Mouse (Mus musculus): Measurements from ENCODE around the gene Prox1. TPM values are rescaled to one million over a fixed set of nuclear protein-coding genes. Genes with fewer than 3 reads are reported as not detected.

The Prox1 gene
- total RNA-seq, 2 experiments from 2014 or later: 25.6 to 31.7 TPM

GRCm38 (mm10) chr1:190173596-190173995 is 3.1 kb upstream of the Prox1 start:
- no peak for DNase-seq

GRCm38 (mm10) chr1:190172979-190173461 is 2.5 kb upstream of the Prox1 start:
- no peak for DNase-seq

- no peak for DNase-seq
These were observed 1.9 kb upstream of the Prox1 start for GRCm38 (mm10) chr1:190172311-190172978.

- no peak for DNase-seq
These were observed 1.2 kb upstream of the Prox1 start for GRCm38 (mm10) chr1:190171750-190172149.

GRCm38 (mm10) chr1:190171341-190171740 is 827 bp upstream of the Prox1 start:
- no peak for DNase-seq

GRCm38 (mm10) chr1:190170819-190171216 is 304 bp upstream of the Prox1 start:
- no peak for DNase-seq

DNA sequence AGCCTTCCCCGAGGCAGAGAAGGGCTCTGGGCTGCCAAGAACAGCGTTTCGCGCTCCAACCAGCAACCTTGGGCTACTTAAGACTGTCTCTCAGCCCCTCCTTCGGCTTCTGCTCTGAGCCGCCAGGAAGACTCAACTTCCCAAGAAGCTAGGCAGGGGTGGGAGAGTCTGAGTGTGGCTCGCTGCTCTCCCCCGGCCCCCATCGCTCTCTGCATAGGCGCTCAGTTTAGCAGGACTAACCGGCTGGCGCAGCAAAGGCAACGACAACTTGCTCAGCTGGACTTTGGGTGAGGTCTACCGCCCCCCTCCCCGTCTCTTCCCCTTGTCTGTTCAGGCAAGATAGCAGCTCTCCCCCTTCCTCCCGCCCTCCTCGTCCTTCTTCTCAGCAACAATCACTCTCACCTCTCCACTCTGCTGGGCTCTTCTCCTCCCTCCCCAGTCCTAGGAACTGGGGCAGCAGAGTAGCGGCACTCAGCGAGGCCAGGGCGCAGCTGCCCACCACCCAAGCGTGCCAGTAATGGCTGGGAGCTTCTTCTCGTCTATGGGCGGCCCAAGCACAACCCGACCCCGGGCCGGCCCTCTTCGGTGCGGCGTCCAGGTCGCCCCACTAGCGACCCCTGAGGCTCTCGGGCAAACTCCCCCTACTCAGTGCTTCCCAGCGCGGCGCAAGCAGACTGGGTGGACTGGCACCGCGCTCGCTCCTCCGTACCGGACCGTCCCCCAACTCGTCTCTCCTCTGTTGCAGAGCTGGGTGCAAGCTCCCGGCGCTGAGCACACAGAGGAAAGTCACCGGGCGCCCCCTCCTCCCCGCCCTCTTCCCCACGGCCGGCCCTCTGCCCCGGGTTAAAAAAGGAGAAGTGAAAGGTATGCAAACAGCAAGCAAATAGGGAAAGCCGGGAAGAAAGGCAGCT is 1.5 kb downstream of the Prox1 start:
- DNase-seq: peak; percentile 57

GRCm38 (mm10) chr1:190168115-190168514 is 2.4 kb downstream of the Prox1 start:
- DNase-seq: peak; percentile 50

GRCm38 (mm10) chr1:190167609-190168008 is 2.9 kb downstream of the Prox1 start:
- DNase-seq: no peak

DNA sequence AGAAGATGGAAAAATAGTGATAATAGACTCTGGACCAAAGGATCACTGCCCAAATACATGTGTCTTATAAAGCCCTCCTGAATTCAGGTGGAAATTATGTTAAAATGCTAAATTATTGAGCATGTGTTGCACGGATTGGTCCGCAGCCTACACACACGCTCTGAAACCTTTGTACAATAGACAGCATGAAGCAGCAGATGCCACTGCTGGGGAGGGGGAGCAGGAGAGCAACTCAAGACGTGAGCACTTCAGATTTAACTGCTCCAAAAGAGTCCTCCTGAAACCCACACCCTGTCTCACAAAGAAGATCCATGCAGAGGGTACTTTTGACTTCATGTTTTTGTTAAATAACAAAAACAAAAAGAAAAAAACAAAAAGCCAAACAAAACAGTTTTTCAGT is 5.0 kb downstream of the Prox1 start:
- no peak for DNase-seq

DNA sequence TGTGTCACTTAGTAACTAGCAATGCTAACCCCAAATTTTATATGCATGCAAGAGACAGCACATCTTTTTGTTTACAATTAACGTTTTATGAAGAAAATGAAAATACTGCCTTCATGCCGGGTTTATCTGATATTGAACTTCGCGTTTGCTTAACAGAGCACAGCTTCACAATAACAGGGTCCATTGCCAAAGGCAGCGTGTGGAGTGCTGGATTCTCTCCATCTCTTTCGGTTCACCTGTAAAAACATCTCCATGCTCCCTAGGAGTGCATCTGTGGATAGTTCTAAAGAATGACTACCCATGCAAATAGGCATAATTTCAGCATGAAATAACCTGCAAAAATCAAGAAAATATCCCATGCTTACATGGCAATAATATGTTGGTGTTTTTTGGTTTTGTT is 7.0 kb downstream of the Prox1 start:
- no peak for DNase-seq

DNA sequence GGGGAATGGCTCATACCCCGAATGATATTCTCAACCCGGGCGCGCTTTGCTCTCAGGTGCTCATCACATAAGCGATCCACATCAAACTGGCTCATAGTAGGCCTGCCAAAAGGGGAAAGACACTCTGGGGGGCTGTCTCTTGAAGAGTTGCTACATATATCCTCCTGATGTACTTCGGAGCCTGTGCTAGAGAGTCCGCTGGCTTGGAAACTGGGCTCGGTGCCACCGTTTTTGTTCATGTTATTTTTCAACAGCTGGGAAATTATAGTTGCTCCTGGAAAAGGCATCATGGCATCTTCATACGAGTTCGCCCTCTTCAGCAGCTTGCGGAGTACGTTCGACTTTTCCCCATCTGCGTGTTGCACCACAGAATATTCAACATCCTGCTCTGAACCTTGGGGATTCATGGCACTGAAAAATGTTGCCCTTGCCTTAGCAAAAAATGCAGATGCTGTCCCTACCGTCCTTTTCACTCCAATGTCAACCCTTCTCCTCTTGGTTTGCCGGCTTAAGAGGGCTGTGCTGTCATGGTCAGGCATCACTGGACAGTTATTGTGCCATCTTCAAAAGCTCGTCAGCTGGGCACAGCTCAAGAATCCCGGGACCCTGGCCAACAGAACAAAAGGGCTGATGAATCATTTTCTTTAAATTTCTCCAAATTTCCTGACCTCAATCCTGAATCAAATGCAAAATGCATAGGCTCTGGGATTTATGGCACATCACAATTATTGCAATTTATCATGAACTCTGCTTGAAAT is 8.6 kb downstream of the Prox1 start:
- DNase-seq: peak; percentile 65

- DNase-seq: no peak
These were observed 9.2 kb downstream of the Prox1 start for GRCm38 (mm10) chr1:190161288-190161687.

DNA sequence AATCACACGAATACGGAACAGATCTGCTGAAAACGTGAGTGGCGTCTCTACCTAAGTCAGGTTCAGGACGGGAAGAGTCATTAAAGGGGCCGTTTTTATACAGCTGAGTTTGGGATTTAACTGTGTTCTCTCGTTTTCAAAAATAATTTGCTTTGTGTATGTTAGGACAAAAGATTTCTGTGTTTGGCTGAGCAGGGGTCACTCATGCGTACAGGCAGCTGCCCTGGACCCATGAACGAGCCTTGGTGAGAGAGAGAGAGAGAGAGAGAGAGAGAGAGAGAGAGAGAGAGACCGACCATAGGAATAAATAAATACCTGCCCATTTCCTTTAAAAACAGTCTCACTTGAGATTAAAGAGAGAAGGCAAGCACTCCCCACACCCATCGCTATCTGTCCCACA is 11.1 kb downstream of the Prox1 start:
- DNase-seq: no peak

- no peak for DNase-seq
These were observed 14.8 kb downstream of the Prox1 start for GRCm38 (mm10) chr1:190155751-190156150.

GRCm38 (mm10) chr1:190155021-190155420 is 15.5 kb downstream of the Prox1 start:
- DNase-seq: no peak

- no peak for DNase-seq
These were observed 16.2 kb downstream of the Prox1 start for GRCm38 (mm10) chr1:190154292-190154691.

DNA sequence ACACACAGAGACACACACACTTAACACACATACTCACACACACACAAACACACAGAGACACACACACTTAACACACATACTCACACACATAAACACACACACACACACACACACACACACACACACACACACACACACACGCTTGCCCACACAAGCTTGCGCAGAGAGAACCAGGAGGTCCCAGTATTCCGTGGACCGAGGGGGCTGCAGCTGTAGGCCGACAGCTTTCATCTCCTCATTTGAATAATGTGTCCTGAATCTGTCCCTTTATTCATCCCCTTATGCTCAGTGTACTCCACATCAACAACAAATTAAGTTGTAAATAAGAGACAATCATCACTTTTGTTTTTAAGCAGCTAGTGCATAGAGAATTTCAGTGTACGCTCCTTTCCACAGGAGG is 17.9 kb downstream of the Prox1 start:
- DNase-seq: no peak

DNA sequence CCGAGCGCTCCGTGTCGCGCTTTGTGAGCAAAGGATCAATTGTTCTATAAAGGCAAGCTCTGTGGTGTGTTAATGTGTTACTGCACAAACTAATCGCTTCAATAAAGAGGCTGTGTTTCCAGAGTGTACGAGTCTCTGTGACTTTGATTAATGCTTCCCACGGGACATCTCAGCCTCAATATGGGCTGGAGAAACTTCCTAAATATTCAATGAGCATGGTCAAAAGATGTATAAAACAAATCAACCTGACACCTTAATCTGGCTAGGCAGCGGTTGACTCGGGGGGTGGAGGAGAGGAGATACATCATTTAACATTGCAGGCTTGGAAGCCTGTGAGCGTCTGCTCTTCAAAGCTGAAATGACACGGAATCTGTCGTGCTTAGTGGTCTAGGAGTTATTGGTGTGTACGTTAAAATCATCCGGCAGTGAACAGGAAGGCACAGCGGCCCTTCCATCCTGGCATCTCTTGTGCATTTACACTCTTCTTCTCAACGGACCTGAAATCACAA is 21.2 kb downstream of the Prox1 start:
- no peak for DNase-seq

DNA sequence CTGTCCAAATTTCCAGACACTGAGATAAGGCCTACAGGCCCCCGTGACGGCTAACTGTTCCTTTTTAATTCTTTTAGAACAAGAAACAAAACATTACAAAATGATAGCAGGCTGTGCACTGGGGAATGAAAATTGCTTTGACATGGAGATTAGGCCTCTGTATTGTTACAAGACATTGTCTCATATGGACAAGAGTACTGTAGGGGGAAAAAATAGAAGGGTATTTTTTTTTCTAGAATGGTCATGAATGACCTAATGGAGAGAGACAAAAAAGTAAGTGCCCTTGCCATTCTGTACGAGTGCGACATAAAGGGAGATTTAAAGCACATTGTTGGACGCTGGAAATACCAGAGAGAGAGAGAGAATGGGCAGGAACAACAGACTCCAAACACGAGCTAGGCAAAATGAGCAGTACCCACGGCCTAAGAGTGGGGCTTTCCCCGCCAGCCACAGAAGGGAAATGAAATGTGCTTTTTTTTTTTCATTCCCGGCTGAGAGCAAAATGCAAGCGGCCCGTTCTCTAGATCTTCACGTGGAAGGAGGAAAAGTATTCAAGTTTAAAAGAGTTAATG is 21.8 kb downstream of the Prox1 start:
- no peak for DNase-seq

- no peak for DNase-seq
These were observed 22.7 kb downstream of the Prox1 start for GRCm38 (mm10) chr1:190147816-190148215.

- DNase-seq: no peak
These were observed 26.1 kb downstream of the Prox1 start for GRCm38 (mm10) chr1:190144416-190144815.
